Mouse (Mus musculus) WW6 (cell line): ENCODE measurements around the gene Samd14.

Experiments used
- DNase-seq: peaks from one replicate; pipeline ENCODE4 v3.0.0-alpha.2; 2013; ENCODE audit warnings: low read depth, low spot score

The Samd14 gene

GRCm38 (mm10) chr11:95034902-95035301 lies 25.2 kb downstream of the Samd14 start:
- no peak for DNase-seq

DNA sequence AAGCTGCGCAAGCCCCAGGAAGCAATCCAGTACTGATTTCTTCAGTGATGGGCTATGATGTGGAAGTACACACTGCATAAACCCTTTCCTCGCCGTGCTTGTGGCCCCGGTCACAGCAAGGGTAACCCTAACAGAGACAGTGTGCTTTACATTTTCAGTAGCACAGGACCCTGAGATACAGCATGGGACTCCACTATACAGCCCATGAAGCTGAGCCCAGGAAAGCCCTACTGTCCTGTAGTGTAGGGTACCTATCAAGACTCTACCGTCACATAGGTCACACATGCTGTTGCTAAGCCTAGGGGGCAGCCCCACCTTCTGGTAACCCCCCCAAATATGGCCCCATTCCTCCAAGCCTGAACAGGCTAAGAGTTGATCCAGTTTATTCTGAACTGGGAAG lies 26.8 kb downstream of the Samd14 start:
- no peak for DNase-seq

- DNase-seq: no peak
These were observed 27.6 kb downstream of the Samd14 start for GRCm38 (mm10) chr11:95037306-95037705.

GRCm38 (mm10) chr11:95038156-95038817 lies 28.6 kb downstream of the Samd14 start:
- no peak for DNase-seq

DNA sequence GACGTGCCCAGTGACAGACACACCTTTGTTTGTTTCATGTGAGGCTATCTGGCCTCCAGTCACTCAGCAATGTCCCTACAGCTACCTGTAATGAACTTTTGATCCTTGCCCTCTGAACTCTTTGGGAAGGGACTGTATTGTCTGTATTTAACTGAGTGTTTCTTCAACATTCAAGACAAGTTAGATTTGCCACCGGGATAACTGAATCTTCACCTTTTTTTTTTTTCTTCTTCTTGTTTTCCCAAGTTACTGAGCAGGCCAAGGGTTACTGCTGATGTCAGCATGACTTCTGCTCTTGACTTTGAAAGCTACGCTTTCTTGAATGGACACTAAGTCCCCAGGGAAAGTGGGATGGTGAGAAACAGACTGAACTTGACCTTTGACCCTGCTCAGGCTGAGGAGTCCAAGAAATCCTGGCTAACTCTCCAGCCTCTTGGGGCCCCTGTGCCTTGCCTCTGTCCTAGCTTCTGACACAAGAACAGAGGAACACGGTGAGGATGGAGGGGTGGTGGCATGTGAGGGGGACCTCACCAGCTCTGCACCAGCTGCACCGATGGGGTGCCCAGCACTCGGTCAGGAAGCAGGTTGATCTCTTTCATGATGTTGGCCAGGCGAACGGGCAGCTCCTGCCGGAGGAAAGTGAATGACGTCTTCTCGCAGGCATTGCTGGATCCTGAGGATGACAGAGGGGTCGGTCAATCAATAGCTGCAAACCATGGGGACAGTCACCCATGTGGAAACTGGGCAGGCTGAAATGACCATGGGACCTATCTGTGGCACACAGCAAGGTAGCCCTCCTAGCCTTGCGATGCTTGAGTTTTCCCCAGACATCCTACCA lies 29.4 kb downstream of the Samd14 start:
- DNase-seq: no peak

- DNase-seq: no peak
These were observed 30.1 kb downstream of the Samd14 start for GRCm38 (mm10) chr11:95039766-95040165.

DNA sequence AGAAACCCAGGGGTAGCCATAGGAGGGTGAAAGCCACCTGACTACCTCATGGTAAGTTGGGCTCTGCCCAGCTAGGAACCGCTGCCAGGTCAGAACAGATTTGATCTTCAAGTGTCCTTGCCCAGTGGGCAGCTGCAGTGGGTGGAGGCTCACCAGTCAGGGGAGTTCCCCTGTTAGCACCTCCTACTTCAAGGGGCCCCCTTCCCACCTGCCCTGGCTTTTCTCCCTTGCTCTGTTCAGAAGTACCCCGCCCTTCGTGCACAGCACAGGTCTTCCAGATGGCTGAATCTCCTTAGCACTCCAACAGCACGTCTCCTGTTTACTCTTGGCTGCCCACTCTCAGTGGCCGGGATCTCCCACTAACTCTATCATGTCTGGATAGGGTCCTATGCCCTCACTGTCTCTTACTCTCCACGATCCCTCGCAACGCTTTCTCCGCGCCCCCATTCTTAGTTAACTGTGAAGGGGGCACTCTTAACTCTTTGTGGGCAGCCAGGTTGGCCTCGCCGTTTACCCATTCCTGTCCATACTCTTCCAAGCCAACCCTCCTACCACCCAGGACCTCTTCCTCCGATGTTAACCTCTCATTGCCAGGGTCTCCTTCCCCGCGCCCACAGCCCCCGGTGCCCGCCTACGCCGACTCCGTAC lies 30.9 kb downstream of the Samd14 start:
- DNase-seq: no peak

DNA sequence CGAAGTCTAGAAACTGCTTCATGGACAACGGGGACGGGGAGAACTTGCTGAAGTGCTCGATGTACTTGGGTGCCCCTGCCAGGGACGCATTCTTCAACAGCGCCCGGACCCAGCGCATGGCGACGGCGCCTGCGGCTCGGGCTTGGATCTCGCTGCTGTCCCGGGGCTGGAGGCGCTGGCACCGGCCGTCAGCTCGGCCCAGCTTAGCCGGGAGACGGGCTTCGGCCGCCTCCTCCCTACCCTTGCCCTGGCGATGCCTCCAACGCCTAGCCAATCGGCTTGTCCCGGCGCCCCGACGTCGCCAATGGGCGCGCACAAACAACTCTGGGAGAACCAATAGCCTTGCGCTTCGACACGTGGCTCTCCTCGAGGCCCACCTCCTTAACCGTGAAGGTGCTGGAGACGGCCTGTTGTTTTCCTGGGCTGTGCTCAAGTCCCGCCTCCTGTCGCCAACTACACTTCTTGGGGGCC lies 31.5 kb downstream of the Samd14 start, which contains the start of gene Pdk2:
Gene Pdk2 (minus strand): TSS at position 216 of the 471 bp plus-strand sequence.
- peak; percentile 92 for DNase-seq

DNA sequence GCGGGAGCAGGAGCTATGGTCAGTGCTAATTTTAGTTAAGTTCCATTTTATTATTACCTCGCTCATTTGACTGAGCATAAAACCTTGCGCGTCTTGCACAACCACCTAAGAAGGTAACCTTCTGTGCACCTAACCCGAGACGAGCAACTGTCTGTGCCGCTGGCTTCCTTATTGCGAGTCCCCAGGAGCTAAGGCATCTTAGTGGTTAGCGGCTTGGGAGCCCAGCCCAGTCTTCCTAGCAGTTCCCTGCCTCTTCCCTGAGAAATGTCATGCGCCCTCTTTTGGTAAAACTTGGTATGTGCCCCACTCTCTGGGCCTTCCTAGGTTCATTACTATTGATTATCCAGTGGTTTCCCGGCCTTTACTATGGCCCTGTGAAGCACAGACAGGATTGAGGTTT lies 32.4 kb downstream of the Samd14 start:
- peak; percentile 82 for DNase-seq

DNA sequence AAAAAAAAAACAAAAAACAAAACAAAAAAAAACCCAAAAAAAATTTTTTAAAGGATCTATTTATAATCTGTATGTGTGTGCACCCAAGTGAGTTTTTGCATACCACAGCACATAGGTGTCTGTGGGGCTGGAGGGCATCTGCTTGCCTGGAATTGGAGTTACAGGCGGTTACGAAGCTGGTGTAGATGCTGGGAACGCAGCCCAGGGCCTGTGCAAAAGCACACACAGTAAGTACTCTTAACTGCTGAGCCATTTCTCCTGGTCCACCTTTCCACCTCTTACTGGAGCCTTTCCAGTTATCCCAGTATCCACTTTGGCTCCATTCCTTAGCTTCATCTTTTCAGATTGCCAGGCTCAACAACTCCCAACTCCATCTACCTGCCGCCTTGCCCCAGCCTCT lies 33.4 kb downstream of the Samd14 start:
- no peak for DNase-seq

DNA sequence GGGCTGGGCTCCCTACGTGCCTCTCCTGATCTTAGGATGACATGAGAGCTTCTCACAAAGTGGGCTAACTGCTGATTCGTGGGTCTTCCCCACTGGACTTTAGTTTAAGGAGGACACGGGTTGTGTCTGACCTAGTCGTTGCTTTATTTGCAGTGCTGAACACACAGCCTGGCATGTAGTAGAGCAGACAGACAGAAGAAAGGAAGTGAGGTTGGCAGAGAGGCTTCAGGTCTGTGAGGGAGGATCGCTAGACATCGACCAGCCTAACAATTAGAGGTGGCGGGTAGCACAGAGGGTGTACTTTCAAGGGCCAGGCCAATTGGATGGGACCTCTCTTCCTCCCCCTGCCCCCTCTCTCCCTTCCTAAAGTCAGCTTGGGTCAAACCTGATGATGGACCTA lies 33.9 kb downstream of the Samd14 start:
- DNase-seq: no peak

- DNase-seq: no peak
These were observed 34.6 kb downstream of the Samd14 start for GRCm38 (mm10) chr11:95044185-95044870.

GRCm38 (mm10) chr11:95046980-95047680 lies 37.5 kb downstream of the Samd14 start:
- DNase-seq: peak; percentile 56

DNA sequence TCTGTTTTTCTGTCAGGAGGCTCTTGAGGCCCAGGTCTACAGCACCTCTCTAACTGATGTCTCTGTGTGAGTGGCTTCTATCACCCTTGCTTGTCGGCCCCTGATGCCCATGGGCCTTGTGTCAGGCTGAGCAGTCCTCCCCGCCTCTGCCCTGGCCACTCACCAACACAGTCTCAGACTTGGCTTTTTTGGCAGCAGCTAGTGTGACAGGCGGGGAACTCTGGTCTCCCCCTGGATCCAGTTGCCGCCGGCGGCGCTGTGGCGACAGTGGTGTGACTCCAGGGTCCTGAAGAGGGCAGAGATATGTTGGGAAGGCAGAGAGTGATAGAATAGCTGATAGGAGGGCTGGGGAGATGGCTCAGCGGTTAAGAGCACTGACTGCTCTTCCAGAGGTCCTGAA lies 43.4 kb downstream of the Samd14 start:
- no peak for DNase-seq

GRCm38 (mm10) chr11:95056768-95057501 lies 47.3 kb downstream of the Samd14 start:
- DNase-seq: peak; percentile 65

DNA sequence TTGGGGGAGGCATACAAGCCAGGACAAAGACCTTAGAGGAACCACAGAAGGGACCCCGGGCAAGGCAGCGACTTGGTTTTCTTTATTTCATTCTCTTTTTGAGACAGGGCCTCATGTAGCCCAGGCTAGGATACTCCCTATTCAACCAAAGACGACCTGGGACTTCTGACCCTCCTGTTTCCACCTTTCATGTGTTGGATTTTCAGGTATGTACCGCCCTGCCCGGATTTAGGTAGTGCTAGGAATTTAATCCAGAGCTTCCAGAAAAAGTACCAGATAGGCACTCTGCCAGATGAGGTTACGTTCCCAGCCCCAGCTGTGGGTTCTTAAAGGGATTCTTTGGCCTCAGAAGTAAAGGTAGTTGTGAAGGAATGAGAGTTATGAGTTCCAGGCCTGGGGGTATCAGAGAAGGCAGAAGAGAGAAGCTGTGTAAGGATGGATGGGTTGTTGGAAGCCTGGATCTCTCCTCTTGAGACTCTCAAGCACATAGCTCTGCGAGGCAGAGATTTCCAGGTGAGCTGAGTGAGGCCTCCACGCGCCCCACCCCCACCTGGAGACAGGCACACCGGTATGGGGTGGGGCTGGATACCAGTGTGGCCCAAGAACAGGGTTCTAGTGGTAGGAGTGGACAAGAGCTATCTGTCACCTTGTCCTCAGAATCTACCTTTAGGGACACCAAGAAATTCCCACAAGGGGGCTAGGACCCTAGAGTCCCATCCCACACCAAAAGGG lies 59.7 kb downstream of the Samd14 start:
- no peak for DNase-seq

DNA sequence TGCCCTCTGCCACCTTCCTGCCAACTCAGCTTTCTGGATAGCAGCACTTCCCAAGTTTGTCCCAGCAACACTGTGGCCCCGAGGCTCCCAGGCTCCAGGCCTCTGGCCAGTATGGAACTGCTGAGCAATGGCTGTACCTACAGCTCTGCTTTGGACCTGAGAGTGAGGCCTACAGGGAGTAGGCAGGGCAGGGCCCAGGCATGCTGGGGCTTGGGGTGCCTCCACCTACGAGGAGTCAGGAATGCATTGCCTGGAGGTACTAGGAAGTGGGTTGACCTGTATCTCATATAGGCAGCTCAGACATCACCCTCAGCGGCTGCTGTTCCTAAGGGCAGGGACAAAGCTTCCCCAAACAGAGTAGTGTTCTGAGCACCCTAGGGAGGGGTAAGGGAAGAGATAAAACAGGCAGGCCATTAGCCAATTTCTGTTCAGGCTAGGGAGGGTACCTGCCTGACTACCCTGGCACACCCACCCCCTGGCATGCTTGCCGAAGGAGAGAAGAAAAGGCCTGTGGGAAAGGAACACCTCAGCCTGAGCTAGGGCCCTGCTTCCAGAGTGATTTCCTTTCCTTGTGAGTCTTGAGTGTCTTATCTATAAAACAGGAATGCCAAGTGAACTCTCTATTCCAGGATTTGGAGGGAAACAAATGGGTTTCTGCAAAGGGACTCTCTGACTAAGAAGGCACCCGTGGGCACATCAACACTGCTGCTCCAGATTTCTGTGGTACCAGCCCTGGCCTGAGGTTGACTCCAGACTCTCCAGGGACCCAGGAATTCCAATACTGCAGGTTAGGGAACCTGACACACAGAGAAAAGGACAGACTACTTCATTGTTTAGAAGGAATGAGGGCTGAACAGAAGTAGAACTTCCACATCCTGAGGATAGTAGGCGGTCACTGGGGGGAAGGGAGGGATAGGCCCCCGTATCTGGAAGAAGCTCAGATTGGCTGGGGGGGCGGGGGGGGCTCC lies 60.7 kb downstream of the Samd14 start:
- DNase-seq: no peak

- no peak for DNase-seq
These were observed 61.6 kb downstream of the Samd14 start for GRCm38 (mm10) chr11:95071266-95071665.

DNA sequence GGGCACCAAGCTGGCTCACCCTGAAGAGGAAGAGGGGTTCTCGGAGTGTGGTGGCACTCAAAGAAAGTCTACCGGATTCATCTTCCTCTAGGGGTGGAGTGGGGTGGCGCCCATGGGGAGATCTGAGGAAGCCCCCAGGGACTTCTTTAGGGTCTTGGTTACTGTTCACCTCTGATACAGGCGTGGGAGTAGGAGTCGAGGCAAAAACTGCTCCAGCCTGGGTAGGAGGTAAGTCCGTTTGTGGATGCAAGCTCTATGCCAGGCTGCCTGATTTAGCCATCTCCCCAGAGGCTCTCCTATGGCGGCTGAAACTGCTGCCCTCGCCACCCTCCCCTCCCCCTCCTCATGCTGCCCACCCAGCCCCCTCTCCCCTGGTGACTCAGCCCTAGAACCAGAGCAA lies 62.5 kb downstream of the Samd14 start:
- no peak for DNase-seq
